Mouse (Mus musculus) liver, postnatal 0 days (tissue): Measurements from ENCODE around the gene Btnl9. TPM values are rescaled to one million over a fixed set of nuclear protein-coding genes. Genes with fewer than 3 reads are reported as not detected.
"Not testable (repeated sequence)": the region's sequence is repeated elsewhere in the genome, so short reads cannot be mapped to it uniquely, and the experiment has no call there.

Source experiments
- ATAC-seq: fragments of 200-750 bp; cut with Nextera tagmentation; 2 replicates; pipeline ENCODE4 v1.8.0; 2017; ENCODE audit warnings: mild to moderate bottlenecking, moderate library complexity
- DNase-seq: peaks from one replicate; pipeline ENCODE4 v3.0.0-alpha.2; 2016
- H3K27ac ChIP-seq: fragments of 300-500 bp; sonication (generic); 2 replicates; pipeline ENCODE4 v1.5.1; 2014; ENCODE audit warnings: antibody characterized with exemption, moderate library complexity, mild to moderate bottlenecking, low read depth
- H3K27me3 ChIP-seq: fragments of 300-500 bp; sonication (generic); 2 replicates; pipeline ENCODE4 v1.6.1; 2014; ENCODE audit warnings: low read length, control low read depth, mixed read lengths; ENCODE audit not compliant: insufficient read depth
- H3K36me3 ChIP-seq: fragments of 300-500 bp; sonication (generic); replicated peaks from 2 replicates; pipeline ENCODE4 v1.6.1; 2014; ENCODE audit warnings: mild to moderate bottlenecking, control low read depth, low read length, moderate library complexity, mixed read lengths; ENCODE audit not compliant: insufficient read depth
- H3K4me1 ChIP-seq: fragments of 300-500 bp; sonication (generic); 2 replicates; pipeline ENCODE4 v1.6.1; 2014; ENCODE audit warnings: antibody characterized with exemption, mild to moderate bottlenecking, control low read depth; ENCODE audit not compliant: insufficient read depth
- H3K4me2 ChIP-seq: fragments of 300-500 bp; sonication (generic); 2 replicates; pipeline ENCODE4 v1.6.1; 2014; ENCODE audit warnings: low read depth, mild to moderate bottlenecking, low read length, moderate library complexity, mixed read lengths
- H3K4me3 ChIP-seq: fragments of 300-500 bp; sonication (generic); 2 replicates; pipeline ENCODE4 v1.5.1; 2014; ENCODE audit warnings: low read depth, low read length
- H3K9ac ChIP-seq: fragments of 300-500 bp; sonication (generic); replicated peaks from 2 replicates; pipeline ENCODE4 v1.6.1; 2014; ENCODE audit warnings: mild to moderate bottlenecking, moderate library complexity
- H3K9me3 ChIP-seq: fragments of 300-500 bp; sonication (generic); 2 replicates; pipeline ENCODE4 v1.6.1; 2016; ENCODE audit warnings: mild to moderate bottlenecking, control low read depth, low read length, mixed read lengths
- CTCF ChIP-seq: sonication (generic); IDR thresholded peaks from 2 replicates; pipeline ENCODE4 v1.5.1; 2016; ENCODE audit warnings: antibody characterized with exemption, low read depth
- EP300 ChIP-seq: IDR thresholded peaks from 2 replicates; pipeline ENCODE4 v1.6.1; 2016; ENCODE audit warnings: antibody characterized with exemption, low read depth, mild to moderate bottlenecking
- WGBS: fragments of 180-500 bp; shearing (Covaris S2); extraction: QIAGEN DNeasy Blood & Tissue Kit; methylation state at CpG from one replicate; pipeline ENCODE4 v1.1.7; 2014; ENCODE audit not compliant: insufficient replicate concordance; 5-methylcytosine and 5-hydroxymethylcytosine counted together
- polyA plus RNA-seq: library from polyadenylated mRNA; unstranded; fragments of >200 nt; fragmentation: Nextera tagmentation; extraction: Ambion mirVana; gene quantifications from 2 replicates; pipeline ENCODE4 v1.2.1, GENCODE M21; 2015

The Btnl9 gene
- polyA plus RNA-seq, 1 experiment from 2014 or later = 1.9 TPM

GRCm38 (mm10) chr11:49187701-49188100, 742 bp upstream of the Btnl9 start:
- Histone ChIP-seq H3K27ac (0 out of 2 replicates have a peak overlapping the region, but pooled peaks have one; percentile 34), H3K36me3 (no peaks in the 10 kb centered on the region), H3K4me3 (no peak overlapping the region), H3K4me1 (no peaks in the 10 kb centered on the region), H3K9me3 (no peaks in the 10 kb centered on the region), H3K4me2 (no peak overlapping the region), H3K27me3 (no peaks in the 10 kb centered on the region), H3K9ac (no peak overlapping the region)
- 75% methylated on average over 10 of the region's 10 CpGs for WGBS
- TF ChIP-seq CTCF (no peak), EP300 (no peak)
- DNase-seq = no peak
- ATAC-seq = no peak

- no peak overlapping the region for H3K27ac ChIP-seq
- no peaks in the 10 kb centered on the region for H3K36me3 ChIP-seq
- ATAC-seq (no peak), DNase-seq (no peak)
- no peak overlapping the region for H3K4me3 ChIP-seq
- H3K9me3 ChIP-seq = no peaks in the 10 kb centered on the region
- H3K4me2 ChIP-seq = no peak overlapping the region; the same call in 1 of the 2 replicates
- H3K4me1 ChIP-seq = no peaks in the 10 kb centered on the region
- H3K27me3 ChIP-seq = no peaks in the 10 kb centered on the region
- no peak overlapping the region for H3K9ac ChIP-seq
- 76% methylated on average over 6 of the region's 6 CpGs for WGBS
- no peak for TF ChIP-seq EP300
- peak; percentile 35; the same call in 1 of the 2 replicates for TF ChIP-seq CTCF
Observed at GRCm38 (mm10) chr11:49186452-49186851, 507 bp downstream of the Btnl9 start.

- WGBS = 61% methylated on average over 1 of the region's 1 CpGs
- no peak overlapping the region for H3K9ac ChIP-seq
- H3K36me3 ChIP-seq = no peaks in the 10 kb centered on the region
- no peak overlapping the region for H3K4me2 ChIP-seq
- no peaks in the 10 kb centered on the region for H3K9me3 ChIP-seq
- no peaks in the 10 kb centered on the region for H3K4me1 ChIP-seq
- H3K27me3 ChIP-seq = no peaks in the 10 kb centered on the region
- no peak for DNase-seq
- TF ChIP-seq EP300 (no peak), CTCF (no peak)
- H3K4me3 ChIP-seq = no peak overlapping the region
- no peak for ATAC-seq
- H3K27ac ChIP-seq = no peak overlapping the region
Observed at GRCm38 (mm10) chr11:49183172-49183571, 3.8 kb downstream of the Btnl9 start.

- not testable (repeated sequence) for H3K4me3 ChIP-seq, DNase-seq, H3K9me3 ChIP-seq, H3K4me1 ChIP-seq, H3K36me3 ChIP-seq, H3K27ac ChIP-seq, H3K9ac ChIP-seq, H3K4me2 ChIP-seq, H3K27me3 ChIP-seq, ATAC-seq
- WGBS = 56% methylated on average over 4 of the region's 4 CpGs
Observed at GRCm38 (mm10) chr11:49176047-49176779, 10.7 kb downstream of the Btnl9 start.

- no peak for TF ChIP-seq EP300
- no peak for TF ChIP-seq CTCF
- Histone ChIP-seq H3K27ac (no peak overlapping the region), H3K9me3 (no peaks in the 10 kb centered on the region), H3K4me2 (no peak overlapping the region), H3K36me3 (no peaks in the 10 kb centered on the region), H3K4me1 (peaks cover 2% of the 10 kb centered on the region; the same call in 1 of the 2 replicates), H3K27me3 (no peaks in the 10 kb centered on the region), H3K4me3 (no peak overlapping the region), H3K9ac (no peak overlapping the region)
- 33% methylated on average over 8 of the region's 8 CpGs for WGBS
- DNase-seq (no peak), ATAC-seq (no peak)
Observed at GRCm38 (mm10) chr11:49175345-49175744, 11.6 kb downstream of the Btnl9 start.

GRCm38 (mm10) chr11:49170576-49170975, 16.4 kb downstream of the Btnl9 start:
- 42% methylated on average over 4 of the region's 4 CpGs for WGBS
- Histone ChIP-seq H3K4me2 (no peak overlapping the region), H3K9ac (no peak overlapping the region), H3K27me3 (peaks cover 13% of the 10 kb centered on the region), H3K36me3 (no peaks in the 10 kb centered on the region), H3K27ac (0 out of 2 replicates have a peak overlapping the region, but pooled peaks have one; percentile 39), H3K4me3 (no peak overlapping the region), H3K4me1 (peaks cover 8% of the 10 kb centered on the region; the same call in 1 of the 2 replicates), H3K9me3 (peaks cover 3% of the 10 kb centered on the region; the same call in 1 of the 2 replicates)
- TF ChIP-seq EP300 = no peak
- no peak for TF ChIP-seq CTCF
- ATAC-seq (peak; percentile 51), DNase-seq (peak; percentile 24)
